Mouse (Mus musculus) stomach, embryonic 16.5 days (tissue): ENCODE results near the gene Dhx32. TPM values are rescaled to one million over a fixed set of nuclear protein-coding genes. Genes with fewer than 3 reads are reported as not detected.

ENCODE experiments used
- ATAC-seq: fragments of 200-750 bp; cut with Nextera tagmentation; 2 replicates; pipeline ENCODE4 v1.8.0; 2017; ENCODE audit warnings: moderate number of reproducible peaks, moderate TSS enrichment; ENCODE audit not compliant: insufficient read depth, low FRiP score
- H3K27ac ChIP-seq: fragments of 300-500 bp; sonication (generic); 2 replicates; pipeline ENCODE4 v1.5.1; 2014; ENCODE audit warnings: low read length
- H3K27me3 ChIP-seq: fragments of 300-500 bp; sonication (generic); 2 replicates; pipeline ENCODE4 v1.6.1; 2014; ENCODE audit warnings: low read length, control low read depth, mixed read lengths; ENCODE audit not compliant: control insufficient read depth, insufficient read depth
- H3K36me3 ChIP-seq: fragments of 300-500 bp; sonication (generic); 2 replicates; pipeline ENCODE4 v1.6.1; 2014; ENCODE audit warnings: low read length; ENCODE audit not compliant: control insufficient read depth, insufficient read depth
- H3K4me1 ChIP-seq: fragments of 300-500 bp; sonication (generic); 2 replicates; pipeline ENCODE4 v1.6.1; 2014; ENCODE audit warnings: low read length, control low read depth, mixed read lengths; ENCODE audit not compliant: control insufficient read depth, insufficient read depth
- H3K4me2 ChIP-seq: fragments of 300-500 bp; sonication (generic); 2 replicates; pipeline ENCODE4 v1.6.1; 2014; ENCODE audit warnings: low read depth, low read length, mixed read lengths
- H3K4me3 ChIP-seq: fragments of 300-500 bp; sonication (generic); replicated peaks from 2 replicates; pipeline ENCODE4 v1.5.1; 2014; ENCODE audit warnings: mild to moderate bottlenecking, low read length
- H3K9ac ChIP-seq: fragments of 300-500 bp; sonication (generic); 2 replicates; pipeline ENCODE4 v1.6.1; 2014; ENCODE audit warnings: low read length
- H3K9me3 ChIP-seq: fragments of 300-500 bp; sonication (generic); replicated peaks from 2 replicates; pipeline ENCODE4 v1.6.1; 2016; ENCODE audit warnings: low read length, control low read depth; ENCODE audit not compliant: control insufficient read depth
- WGBS: fragments of 180-500 bp; shearing (Covaris S2); extraction: QIAGEN DNeasy Blood & Tissue Kit; methylation state at CpG from one replicate; pipeline ENCODE4 v1.1.7; 2014; 5-methylcytosine and 5-hydroxymethylcytosine counted together
- polyA plus RNA-seq: library from polyadenylated mRNA; unstranded; fragments of >200 nt; fragmentation: Nextera tagmentation; extraction: Ambion mirVana; gene quantifications from 2 replicates; pipeline ENCODE4 v1.2.1, GENCODE M21; 2015

The Dhx32 gene
- polyA plus RNA-seq, 1 experiment from 2014 or later = 46.8 TPM

DNA sequence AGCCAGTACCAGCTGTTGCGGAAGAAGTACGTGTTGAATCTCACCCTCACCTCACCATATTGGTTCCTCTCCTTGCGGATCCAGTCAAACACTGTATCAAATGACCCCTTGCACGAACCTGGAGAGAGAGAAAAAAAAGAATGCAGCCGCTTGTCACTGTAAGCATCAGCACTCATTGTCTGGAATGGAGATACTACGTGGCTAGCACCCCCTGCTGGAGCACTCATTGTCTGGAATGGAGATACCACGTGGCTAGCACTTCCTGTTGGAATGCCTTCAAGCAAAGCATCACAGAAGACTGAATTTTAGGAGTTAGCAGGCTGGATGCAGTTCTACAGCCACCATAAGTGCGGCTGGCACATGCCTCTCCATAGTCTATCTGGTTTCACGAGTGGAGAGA is 106.5 kb downstream of the Dhx32 start:
- H3K4me1 ChIP-seq = no peaks in the 10 kb centered on the region
- ATAC-seq = no peak
- H3K27me3 ChIP-seq = no peaks in the 10 kb centered on the region
- H3K36me3 ChIP-seq = 0 out of 2 replicates have a peak, but pooled peaks cover 10% of the 10 kb centered on the region
- H3K9me3 ChIP-seq = no peaks in the 10 kb centered on the region
- no peak overlapping the region for H3K4me3 ChIP-seq
- 73% methylated on average over 9 of the region's 9 CpGs for WGBS
- H3K27ac ChIP-seq = no peak overlapping the region
- no peak overlapping the region for H3K4me2 ChIP-seq
- H3K9ac ChIP-seq = no peak overlapping the region

Other genes starting within 250 kb of the Dhx32 start
- gene Tex36, start 180.6 kb downstream of the Dhx32 start, polyA plus RNA-seq = not detected in 2 replicates
- 17.6 and 18.4 TPM in 2 replicates for gene Edrf1, start 145.2 kb downstream of the Dhx32 start, polyA plus RNA-seq
- 0.08 TPM in 1 of 2 replicates, not detected in the other for gene Mmp21, start 102.7 kb downstream of the Dhx32 start, polyA plus RNA-seq
- 136 and 156 TPM in 2 replicates for gene Bccip, start 73.4 kb downstream of the Dhx32 start, polyA plus RNA-seq
- gene Uros, start 72.7 kb downstream of the Dhx32 start, polyA plus RNA-seq = 32.1 and 36.4 TPM in 2 replicates
- 0.21 and 0.39 TPM in 2 replicates for gene Fank1, start 5.9 kb downstream of the Dhx32 start, polyA plus RNA-seq